Mouse (Mus musculus) gastrocnemius, postnatal 25 days (tissue): ENCODE measurements at regions not wholly inside any gene's neighbourhood (a gene's known extent, or its start where the extent isn't known, plus 50 kb on each side); places are given as distances from the start of the nearest gene placed in this dataset.

Experiments used
- DNase-seq: peaks from one replicate; pipeline ENCODE4 v3.0.0; 2022

GRCm38 (mm10) chr9:17294327-17294726 is 793.2 kb upstream of the Fat3 start:
- DNase-seq: no peak

GRCm38 (mm10) chr9:17288790-17289596 is 787.9 kb upstream of the Fat3 start:
- DNase-seq: peak; percentile 5

DNA sequence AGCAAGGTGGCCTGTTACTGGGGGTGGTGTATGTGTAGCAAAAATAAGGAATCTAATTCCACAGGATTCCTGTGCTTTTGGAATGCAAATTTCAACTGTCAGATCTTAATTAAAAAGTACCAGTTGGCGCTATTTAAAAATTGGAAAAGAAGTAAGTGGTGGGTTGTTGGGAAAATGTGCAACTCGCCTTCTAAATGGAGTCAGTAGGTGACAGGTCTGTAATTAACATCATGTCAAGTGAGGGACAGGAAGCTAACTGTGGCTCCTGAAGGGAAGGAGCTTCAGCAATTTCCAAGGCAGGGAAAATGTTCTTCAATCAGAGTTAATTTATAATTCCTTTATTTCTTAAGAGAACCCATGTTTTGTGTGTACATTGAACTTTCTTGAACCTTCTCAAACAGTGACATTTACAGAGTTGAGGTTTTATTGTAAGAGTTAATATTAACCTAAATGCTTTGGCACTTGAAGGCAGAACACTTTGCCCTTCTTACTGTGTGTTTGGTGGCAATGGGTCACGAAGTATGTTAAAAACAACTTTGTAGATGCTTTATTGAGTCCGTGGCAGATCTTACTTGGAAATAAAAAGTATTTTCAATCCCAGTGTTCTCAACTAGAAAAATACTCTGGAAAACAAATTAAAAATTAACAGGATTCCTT is 778.4 kb upstream of the Fat3 start:
- DNase-seq: no peak

DNA sequence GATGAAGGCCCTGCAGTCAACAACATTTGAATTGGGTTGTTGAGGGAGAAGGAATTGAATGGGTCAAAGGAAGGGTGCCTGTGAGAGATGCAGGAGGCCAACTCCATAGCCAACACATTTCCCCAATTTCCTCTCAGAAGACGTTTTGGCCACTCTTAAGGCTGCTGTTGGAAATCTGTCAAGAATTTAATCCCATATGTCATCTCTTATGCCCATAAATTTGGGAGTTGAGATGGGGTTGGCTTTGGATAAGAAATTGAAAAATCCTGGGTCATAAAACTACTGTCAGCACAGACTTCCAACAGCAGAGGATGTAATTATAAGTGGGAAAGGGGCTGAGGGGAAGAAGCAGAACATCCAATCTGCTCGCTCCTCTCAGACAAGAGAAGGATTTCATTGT is 771.5 kb upstream of the Fat3 start:
- DNase-seq: no peak

GRCm38 (mm10) chr9:17269624-17270023 is 768.5 kb upstream of the Fat3 start:
- no peak for DNase-seq

- no peak for DNase-seq
Observed at GRCm38 (mm10) chr9:17257148-17257547, 756.1 kb upstream of the Fat3 start.

GRCm38 (mm10) chr9:17227091-17227481 is 726.0 kb upstream of the Fat3 start:
- DNase-seq: no peak

DNA sequence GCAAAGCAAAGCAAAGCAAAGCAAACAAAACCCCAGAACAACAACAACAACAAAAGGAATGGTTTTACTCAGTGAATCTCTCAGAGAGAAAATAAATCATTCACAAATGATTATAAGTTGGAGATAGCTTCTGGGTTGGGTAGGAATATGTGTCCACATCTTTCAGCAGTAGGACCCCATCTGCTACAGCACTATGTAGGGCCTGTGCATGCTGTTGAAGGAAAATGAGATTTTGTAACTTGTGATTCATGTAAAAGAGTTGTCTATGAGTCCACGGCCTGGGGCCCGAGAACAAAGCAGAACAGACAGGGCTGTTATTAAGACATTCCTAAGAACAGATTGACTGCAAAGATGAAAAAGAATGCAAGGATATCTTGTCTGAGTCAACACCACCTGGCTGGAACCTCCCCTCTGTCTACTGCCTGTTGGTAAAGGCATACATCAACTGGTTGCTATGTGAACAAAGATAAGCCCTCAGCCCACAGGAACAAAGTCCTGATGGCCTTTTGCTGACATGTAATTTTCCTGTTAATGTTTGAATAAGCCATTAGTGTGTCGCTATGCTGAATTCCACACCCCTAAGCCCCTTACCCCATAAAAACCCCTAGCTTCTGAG is 725.5 kb upstream of the Fat3 start:
- DNase-seq: no peak

GRCm38 (mm10) chr9:17195339-17195738 is 694.3 kb upstream of the Fat3 start:
- DNase-seq: no peak

DNA sequence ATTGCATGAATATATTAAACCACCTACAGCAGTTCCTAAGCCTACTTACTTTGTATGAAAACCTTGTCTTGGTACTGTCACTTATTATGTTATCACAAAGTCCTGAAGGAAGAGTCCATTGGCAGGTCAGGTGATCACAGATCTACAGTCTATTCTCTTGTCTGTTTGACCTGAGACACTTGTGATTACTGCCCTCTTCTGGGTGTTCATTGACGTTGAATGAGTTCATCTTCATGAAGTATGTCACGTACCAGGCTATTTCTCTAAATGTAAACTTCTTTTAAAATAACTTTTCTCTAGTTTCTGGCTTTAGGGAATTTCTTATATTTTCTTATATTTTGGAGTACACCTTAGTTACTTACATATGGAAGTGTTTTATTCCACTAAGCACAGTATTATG is 688.5 kb upstream of the Fat3 start:
- DNase-seq: no peak

- DNase-seq: no peak
Observed at GRCm38 (mm10) chr9:17168193-17168592, 667.1 kb upstream of the Fat3 start.

GRCm38 (mm10) chr9:17166331-17166730 is 665.2 kb upstream of the Fat3 start:
- DNase-seq: no peak

DNA sequence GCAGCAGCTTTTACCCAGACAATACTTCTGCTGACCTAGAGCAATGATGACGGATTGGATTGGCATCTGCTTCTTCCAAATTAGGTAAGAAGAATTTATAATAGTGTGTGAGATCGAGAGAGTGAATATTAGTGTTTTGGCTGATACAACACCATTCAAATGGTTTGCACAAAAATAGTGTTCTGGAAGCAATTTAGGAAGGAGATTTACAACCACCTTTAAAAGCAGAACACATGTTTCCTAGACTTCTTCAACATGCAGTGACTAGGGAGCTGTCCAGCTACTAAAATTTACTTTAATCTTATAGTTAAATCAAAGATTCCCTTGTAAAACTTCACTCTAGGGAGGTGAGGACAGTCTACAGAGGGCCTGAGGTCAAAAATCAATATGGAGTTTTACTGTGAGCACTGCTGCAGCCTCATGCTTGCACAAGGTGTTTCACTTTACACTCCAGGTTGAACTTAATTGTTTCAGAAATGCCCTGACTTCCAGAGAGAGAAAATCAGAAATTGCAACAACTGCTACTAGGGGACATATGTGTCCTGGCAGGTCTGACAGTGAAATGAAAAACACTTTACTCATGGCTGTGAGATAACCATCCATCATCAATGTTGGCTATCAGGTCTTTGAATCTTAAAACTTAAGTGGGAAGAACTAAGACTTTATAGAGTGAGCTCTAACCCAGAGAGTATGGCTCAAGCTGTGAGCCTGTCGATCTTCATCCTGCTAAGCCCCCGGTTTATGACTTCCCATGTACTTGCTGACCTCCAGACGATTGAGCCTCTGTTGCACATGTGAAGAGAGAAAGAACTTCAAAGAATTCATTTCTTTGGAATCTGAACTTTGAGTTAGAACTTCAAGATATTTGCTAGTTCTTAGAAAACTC is 657.6 kb upstream of the Fat3 start:
- no peak for DNase-seq

DNA sequence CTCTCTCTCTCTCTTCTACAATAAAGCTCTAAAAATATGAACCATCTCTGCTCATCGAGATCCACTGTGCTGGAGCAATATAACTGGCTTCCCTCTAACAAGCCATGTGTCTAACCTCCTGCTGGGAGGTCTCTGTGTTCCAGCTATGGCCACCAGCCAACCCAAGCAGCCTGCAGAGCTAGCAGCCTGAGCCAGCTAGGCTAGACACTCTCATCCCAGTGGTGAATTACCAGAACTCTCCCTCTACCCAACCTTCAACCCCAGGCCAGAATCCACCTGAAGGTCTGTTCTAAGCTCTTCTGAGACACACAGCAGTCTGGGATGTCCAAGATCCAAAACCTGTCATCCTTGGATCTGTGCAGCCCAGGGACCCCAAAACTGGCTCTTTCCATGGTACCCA is 651.3 kb upstream of the Fat3 start:
- no peak for DNase-seq

- DNase-seq: no peak
Observed at GRCm38 (mm10) chr9:17149424-17149823, 648.3 kb upstream of the Fat3 start.
